Mouse (Mus musculus) liver, adult (tissue): ENCODE results near the gene Cenpt.

ENCODE experiments used
- GATA4 ChIP-seq: IDR thresholded peaks from 2 replicates; pipeline ENCODE4 v1.6.1; 2014; ENCODE audit warnings: mild to moderate bottlenecking, low read length; ENCODE audit not compliant: insufficient replicate concordance

Cenpt gene

GRCm38 (mm10) chr8:105820925-105821324, 32.2 kb downstream of the Cenpt start:
- no peak for TF ChIP-seq GATA4

- TF ChIP-seq GATA4, result no peak
Observed at GRCm38 (mm10) chr8:105819659-105820058, 33.4 kb downstream of the Cenpt start.

GRCm38 (mm10) chr8:105813241-105813640, 39.8 kb downstream of the Cenpt start:
- TF ChIP-seq GATA4, result no peak

- no peak for TF ChIP-seq GATA4
Observed at GRCm38 (mm10) chr8:105812511-105812910, 40.6 kb downstream of the Cenpt start.

- TF ChIP-seq GATA4, result no peak
Observed at GRCm38 (mm10) chr8:105811543-105811942, 41.5 kb downstream of the Cenpt start.

GRCm38 (mm10) chr8:105811061-105811460, 42.0 kb downstream of the Cenpt start:
- TF ChIP-seq GATA4, result no peak

GRCm38 (mm10) chr8:105810245-105810786, 42.8 kb downstream of the Cenpt start:
- no peak for TF ChIP-seq GATA4

GRCm38 (mm10) chr8:105808480-105808879, 44.6 kb downstream of the Cenpt start:
- TF ChIP-seq GATA4, result no peak

GRCm38 (mm10) chr8:105807766-105808165, 45.3 kb downstream of the Cenpt start:
- peak; percentile 54; the same call in 1 of the 2 replicates for TF ChIP-seq GATA4

- no peak for TF ChIP-seq GATA4
Observed at GRCm38 (mm10) chr8:105805964-105806363, 47.1 kb downstream of the Cenpt start.

GRCm38 (mm10) chr8:105805346-105805745, 47.7 kb downstream of the Cenpt start:
- no peak for TF ChIP-seq GATA4

GRCm38 (mm10) chr8:105804797-105805196, 48.3 kb downstream of the Cenpt start:
- TF ChIP-seq GATA4, result no peak

GRCm38 (mm10) chr8:105801153-105801904, 51.7 kb downstream of the Cenpt start:
- no peak for TF ChIP-seq GATA4

- TF ChIP-seq GATA4, result no peak
Observed at GRCm38 (mm10) chr8:105799091-105799812, 53.8 kb downstream of the Cenpt start.

GRCm38 (mm10) chr8:105798408-105798807, 54.7 kb downstream of the Cenpt start:
- no peak for TF ChIP-seq GATA4

GRCm38 (mm10) chr8:105795785-105796184, 57.3 kb downstream of the Cenpt start:
- no peak for TF ChIP-seq GATA4
